Mouse (Mus musculus) hindbrain, postnatal 0 days (tissue): ENCODE results near the gene Med20. TPM values are rescaled to one million over a fixed set of nuclear protein-coding genes. Genes with fewer than 3 reads are reported as not detected.

ENCODE experiments used
- ATAC-seq: fragments of 200-750 bp; cut with Nextera tagmentation; 2 replicates; pipeline ENCODE4 v1.8.0; 2017; ENCODE audit warnings: mild to moderate bottlenecking, moderate TSS enrichment, moderate library complexity
- DNase-seq: peaks from one replicate; pipeline ENCODE4 v3.0.0-alpha.2; 2015; ENCODE audit warnings: low spot score
- H3K27ac ChIP-seq: fragments of 300-500 bp; sonication (generic); 2 replicates; pipeline ENCODE4 v1.5.1; 2014; ENCODE audit warnings: mild to moderate bottlenecking
- H3K27me3 ChIP-seq: fragments of 300-500 bp; sonication (generic); 2 replicates; pipeline ENCODE4 v1.6.1; 2014; ENCODE audit warnings: low read length, mixed read lengths; ENCODE audit not compliant: insufficient read depth
- H3K36me3 ChIP-seq: fragments of 300-500 bp; sonication (generic); 2 replicates; pipeline ENCODE4 v1.6.1; 2014; ENCODE audit warnings: low read length, mixed read lengths; ENCODE audit not compliant: insufficient read depth
- H3K4me1 ChIP-seq: fragments of 300-500 bp; sonication (generic); 2 replicates; pipeline ENCODE4 v1.6.1; 2014; ENCODE audit warnings: antibody characterized with exemption, low read length, mixed read lengths; ENCODE audit not compliant: insufficient read depth
- H3K4me2 ChIP-seq: fragments of 300-500 bp; sonication (generic); 2 replicates; pipeline ENCODE4 v1.6.1; 2014; ENCODE audit warnings: low read depth, mild to moderate bottlenecking, low read length, moderate library complexity, mixed read lengths
- H3K4me3 ChIP-seq: fragments of 300-500 bp; sonication (generic); 2 replicates; pipeline ENCODE4 v1.5.1; 2014; ENCODE audit warnings: low read length
- H3K9ac ChIP-seq: fragments of 300-500 bp; sonication (generic); replicated peaks from 2 replicates; pipeline ENCODE4 v1.6.1; 2014; ENCODE audit warnings: mild to moderate bottlenecking, low read length, moderate library complexity, mixed read lengths
- H3K9me3 ChIP-seq: fragments of 300-500 bp; sonication (generic); 2 replicates; pipeline ENCODE4 v1.6.1; 2016; ENCODE audit warnings: low read length, mixed read lengths
- CTCF ChIP-seq: IDR thresholded peaks from 2 replicates; pipeline ENCODE4 v1.5.1; 2016; ENCODE audit warnings: antibody characterized with exemption, control low read depth, low read depth
- WGBS: fragments of 180-500 bp; shearing (Covaris S2); extraction: QIAGEN DNeasy Blood & Tissue Kit; methylation state at CpG from one replicate; pipeline ENCODE4 v1.1.7; 2014; 5-methylcytosine and 5-hydroxymethylcytosine counted together
- polyA plus RNA-seq: library from polyadenylated mRNA; unstranded; fragments of >200 nt; fragmentation: Nextera tagmentation; extraction: Ambion mirVana; gene quantifications from 2 replicates; pipeline ENCODE4 v1.2.1, GENCODE M21; 2015
- total RNA-seq: library from RNA; depleted of rRNA; stranded (reverse); fragments of >200 nt; gene quantifications from 2 replicates; pipeline ENCODE4 v1.2.3, GENCODE M21; 2014; rRNA removed

The Med20 gene
- total and polyA plus RNA-seq, 2 experiments from 2014 or later = 27.3 to 27.9 TPM

DNA sequence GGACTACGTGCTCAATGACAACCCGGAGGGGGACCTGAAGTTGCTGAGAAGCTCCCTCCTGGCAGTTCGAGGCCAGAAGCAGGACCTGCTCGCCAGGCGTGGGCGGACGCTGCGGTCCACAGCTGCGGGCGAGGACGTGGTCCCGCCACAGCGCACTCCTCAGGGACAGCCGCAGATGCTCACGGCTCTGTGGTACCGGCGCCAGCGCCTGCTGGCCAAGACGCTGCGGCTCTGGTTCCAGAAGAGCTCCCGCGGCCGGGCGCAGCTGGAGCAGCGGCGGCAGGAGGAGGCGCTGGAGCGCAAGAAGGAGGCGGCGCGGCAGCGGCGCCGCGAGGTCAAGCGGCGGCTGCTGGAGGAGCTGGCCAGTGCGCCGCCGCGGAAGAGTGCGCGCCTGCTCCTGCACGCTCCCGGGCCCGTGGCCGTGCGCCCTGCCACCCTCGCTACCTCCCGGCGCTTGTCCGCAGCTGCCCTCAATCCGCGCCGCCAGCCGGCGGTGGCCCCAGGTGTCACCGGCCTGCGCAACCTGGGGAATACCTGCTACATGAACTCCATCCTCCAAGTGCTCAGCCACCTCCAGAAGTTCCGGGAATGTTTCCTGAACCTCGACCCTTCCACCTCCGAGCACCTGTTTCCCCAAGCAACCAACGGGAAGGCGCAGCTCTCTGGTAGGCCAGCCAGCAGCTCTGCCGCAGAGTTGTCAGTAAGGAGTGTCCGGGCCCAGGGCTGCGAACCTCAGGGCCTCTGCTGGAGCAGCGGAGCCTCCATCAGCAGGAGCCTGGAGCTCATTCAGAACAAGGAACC is 61.1 kb downstream of the Med20 start:
- 6% methylated on average over 57 of the region's 68 CpGs for WGBS

More for the DNA sequence above, 61.1 kb downstream of the Med20 start:
- peak overlapping the region; percentile 10 for H3K9ac ChIP-seq
- no peaks in the 10 kb centered on the region for H3K9me3 ChIP-seq
- H3K27me3 ChIP-seq = no peaks in the 10 kb centered on the region
- 0 out of 2 replicates have a peak, but pooled peaks cover 5% of the 10 kb centered on the region for H3K4me1 ChIP-seq
- ATAC-seq (peak; percentile 61), DNase-seq (peak; percentile 77)
- no peak overlapping the region for H3K27ac ChIP-seq
- H3K4me3 ChIP-seq = peak overlapping the region; percentile 26
- 0 out of 2 replicates have a peak, but pooled peaks have one; percentile 4 for TF ChIP-seq CTCF
- H3K36me3 ChIP-seq = no peaks in the 10 kb centered on the region
- H3K4me2 ChIP-seq = peak overlapping the region; percentile 69

Other genes with a start within 250 kb of the Med20 start
- 26.6 and 32.9 TPM in 2 replicates for gene Mrps10, start 242.7 kb upstream of the Med20 start, total RNA-seq
- gene Mrps10, start 242.7 kb upstream of the Med20 start, polyA plus RNA-seq = 76.9 and 84.9 TPM in 2 replicates
- gene Guca1b, start 226.2 kb upstream of the Med20 start, total RNA-seq = not detected in 2 replicates
- 0.14 and 0.42 TPM in 2 replicates for gene Guca1b, start 226.2 kb upstream of the Med20 start, polyA plus RNA-seq
- gene Guca1a, start 211.0 kb upstream of the Med20 start, total RNA-seq = 0.78 TPM in 1 of 2 replicates, not detected in the other
- 0.69 and 1.4 TPM in 2 replicates for gene Guca1a, start 211.0 kb upstream of the Med20 start, polyA plus RNA-seq
- gene AI661453, start 175.0 kb upstream of the Med20 start, total RNA-seq = 0.52 and 2.7 TPM in 2 replicates
- 0.14 and 0.15 TPM in 2 replicates for gene AI661453, start 175.0 kb upstream of the Med20 start, polyA plus RNA-seq
- 1.7 TPM in 1 of 2 replicates, not detected in the other for gene 1700001C19Rik, start 174.2 kb upstream of the Med20 start, total RNA-seq
- 0.45 and 0.81 TPM in 2 replicates for gene 1700001C19Rik, start 174.2 kb upstream of the Med20 start, polyA plus RNA-seq
- gene Taf8, start 109.3 kb upstream of the Med20 start, total RNA-seq = 17.9 and 22.2 TPM in 2 replicates
- gene Taf8, start 109.3 kb upstream of the Med20 start, polyA plus RNA-seq = 11.8 and 12.3 TPM in 2 replicates
- 55.0 and 63.4 TPM in 2 replicates for gene Ccnd3, start 106.5 kb upstream of the Med20 start, total RNA-seq
- 69.3 and 71.5 TPM in 2 replicates for gene Ccnd3, start 106.5 kb upstream of the Med20 start, polyA plus RNA-seq
- gene Bysl, start 90 bp upstream of the Med20 start, total RNA-seq = 20.2 and 25.7 TPM in 2 replicates
- gene Bysl, start 90 bp upstream of the Med20 start, polyA plus RNA-seq = 25.3 and 27.1 TPM in 2 replicates
- gene Gm20517, start within 50 bp of the Med20 start, total RNA-seq = 4.6 and 4.8 TPM in 2 replicates
- 1.2 and 1.6 TPM in 2 replicates for gene Gm20517, start within 50 bp of the Med20 start, polyA plus RNA-seq
- 20.7 and 25.5 TPM in 2 replicates for gene Usp49, start 19.1 kb downstream of the Med20 start, total RNA-seq
- 4.2 and 4.9 TPM in 2 replicates for gene Usp49, start 19.1 kb downstream of the Med20 start, polyA plus RNA-seq
- 158 and 198 TPM in 2 replicates for gene Tomm6, start 76.8 kb downstream of the Med20 start, total RNA-seq
- 343 and 371 TPM in 2 replicates for gene Tomm6, start 76.8 kb downstream of the Med20 start, polyA plus RNA-seq
- gene Frs3, start 77.4 kb downstream of the Med20 start, total RNA-seq = 143 and 153 TPM in 2 replicates
- gene Frs3, start 77.4 kb downstream of the Med20 start, polyA plus RNA-seq = 55.1 and 58.8 TPM in 2 replicates
- gene Gm21981, start 82.9 kb downstream of the Med20 start, total RNA-seq = 5.5 and 8.3 TPM in 2 replicates
- 0.79 and 0.85 TPM in 2 replicates for gene Gm21981, start 82.9 kb downstream of the Med20 start, polyA plus RNA-seq
- gene Prickle4, start 83.2 kb downstream of the Med20 start, total RNA-seq = 2.2 TPM in 1 of 2 replicates, not detected in the other
- 1.5 and 1.8 TPM in 2 replicates for gene Prickle4, start 83.2 kb downstream of the Med20 start, polyA plus RNA-seq
- gene Pgc, start 115.3 kb downstream of the Med20 start, total RNA-seq = 0.21 TPM in 1 of 2 replicates, not detected in the other
- gene Pgc, start 115.3 kb downstream of the Med20 start, polyA plus RNA-seq = 0.14 and 0.42 TPM in 2 replicates
- gene Tfeb, start 125.4 kb downstream of the Med20 start, total RNA-seq = 10.0 and 13.2 TPM in 2 replicates
- 6.6 TPM in 2 replicates for gene Tfeb, start 125.4 kb downstream of the Med20 start, polyA plus RNA-seq
- gene Mdfi, start 223.1 kb downstream of the Med20 start, total RNA-seq = 14.7 and 38.7 TPM in 2 replicates
- 2.6 TPM in 2 replicates for gene Mdfi, start 223.1 kb downstream of the Med20 start, polyA plus RNA-seq